Mouse (Mus musculus): ENCODE results near the gene Gamt. TPM values are rescaled to one million over a fixed set of nuclear protein-coding genes. Genes with fewer than 3 reads are reported as not detected.

The Gamt gene
- polyA plus RNA-seq, 2 experiments from 2014 or later: 0.34 TPM; not detected in 1

DNA sequence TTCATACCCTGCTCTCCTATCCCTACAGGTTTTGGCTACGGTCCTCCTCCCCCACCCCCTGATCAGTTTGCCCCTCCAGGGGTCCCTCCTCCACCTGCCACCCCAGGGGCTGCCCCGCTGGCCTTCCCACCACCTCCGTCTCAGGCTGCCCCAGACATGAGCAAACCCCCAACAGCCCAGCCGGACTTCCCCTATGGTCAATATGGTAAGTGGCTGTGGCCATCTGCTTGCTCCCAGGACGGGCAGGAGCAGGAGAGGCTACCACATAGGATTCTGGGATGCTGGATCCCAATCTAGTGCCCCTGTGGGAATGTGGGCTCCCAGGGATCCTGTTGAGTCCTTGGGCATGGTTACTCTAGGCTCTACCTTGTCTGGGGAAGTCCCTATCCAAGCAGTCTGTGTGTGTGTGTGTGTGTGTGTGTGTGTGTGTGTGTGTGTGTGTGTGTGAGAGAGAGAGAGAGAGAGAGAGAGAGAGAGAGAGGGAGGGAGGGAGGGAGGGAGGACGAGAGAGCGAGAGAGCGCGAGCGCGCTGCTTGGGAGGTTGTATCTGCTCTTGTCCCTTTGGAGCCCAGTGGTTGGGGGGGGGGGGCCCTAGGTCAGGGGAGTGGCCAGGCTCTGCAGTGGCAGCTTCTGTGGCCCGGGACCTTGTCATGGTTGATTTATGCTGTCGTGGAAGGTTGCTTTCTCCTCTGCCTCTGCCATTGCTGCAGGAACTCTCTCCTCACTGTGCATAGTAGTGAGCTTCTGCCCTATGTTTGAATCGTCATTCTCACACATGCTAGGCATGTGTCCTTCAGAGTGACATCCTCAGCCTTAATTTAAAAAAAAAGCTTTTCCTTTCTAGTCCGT, 24.6 kb upstream of the Gamt start:
- ATAC-seq: no peak

DNA sequence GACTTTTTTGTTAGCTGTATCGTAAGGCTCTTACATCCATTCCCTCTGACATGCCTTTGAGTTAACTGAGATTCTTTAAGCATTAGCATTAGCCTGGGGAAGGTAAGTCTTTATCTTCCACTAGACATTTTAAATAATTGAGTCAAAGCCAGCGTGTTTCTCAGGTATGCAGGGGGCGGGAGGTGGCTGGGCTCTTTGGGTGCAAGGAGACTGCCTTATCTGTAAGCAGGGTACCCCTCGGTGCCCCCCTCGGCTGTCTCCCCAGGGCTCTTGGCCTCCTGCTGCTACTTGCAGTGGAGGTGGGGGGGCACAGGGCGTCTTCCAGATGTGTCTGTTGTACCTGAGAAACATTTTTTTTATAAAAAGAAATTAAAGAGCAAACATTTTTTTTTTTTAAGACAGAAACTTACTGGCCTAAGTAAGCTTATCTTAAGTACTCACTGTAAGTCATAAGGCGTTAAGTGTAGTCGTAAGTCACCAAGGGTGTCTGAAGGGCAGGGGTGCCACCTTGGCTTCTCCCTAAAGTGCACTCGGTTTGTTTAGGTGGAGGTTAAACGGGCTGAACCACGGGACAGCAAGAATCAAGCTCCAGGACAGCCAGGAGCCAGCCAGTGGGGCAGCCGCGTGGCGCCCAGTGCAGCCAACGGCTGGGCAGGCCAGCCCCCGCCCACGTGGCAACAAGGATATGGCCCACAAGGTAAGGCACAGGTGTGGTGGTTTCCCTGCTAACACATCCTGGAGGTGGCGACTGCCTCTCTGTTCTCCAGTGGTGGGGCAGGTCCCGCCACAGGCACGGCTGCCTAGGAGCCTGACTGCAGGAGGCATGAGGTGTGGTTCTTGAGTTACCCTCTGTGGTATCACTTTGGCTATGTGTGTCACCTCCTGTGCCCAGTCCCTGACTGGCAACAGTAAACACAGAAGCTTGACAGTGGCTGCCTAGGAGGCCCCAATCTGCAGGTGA, 21.9 kb upstream of the Gamt start:
- ATAC-seq: no peak

DNA sequence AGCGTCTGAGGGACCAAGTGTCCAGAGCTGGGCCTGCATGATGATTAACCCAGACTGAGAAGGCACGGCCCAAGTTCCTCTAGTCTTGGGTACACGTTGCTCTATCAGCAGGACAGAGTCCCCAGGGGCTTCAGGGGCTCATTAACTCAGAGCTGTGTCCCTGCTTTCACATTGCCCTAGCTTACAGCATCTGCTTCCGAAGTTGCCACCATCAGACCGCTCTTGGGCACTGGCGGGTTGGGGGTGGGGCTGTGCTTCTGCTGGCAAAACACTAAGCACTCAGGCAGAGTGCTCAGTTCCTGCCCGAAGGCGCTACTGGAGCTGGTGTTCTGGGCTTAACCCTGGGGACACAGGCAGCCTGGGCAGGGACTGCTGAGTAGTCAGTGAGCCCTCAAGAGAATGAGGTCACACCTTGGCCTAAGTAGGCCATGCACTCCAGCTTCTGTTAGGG, 21.1 kb upstream of the Gamt start:
- ATAC-seq: no peak

DNA sequence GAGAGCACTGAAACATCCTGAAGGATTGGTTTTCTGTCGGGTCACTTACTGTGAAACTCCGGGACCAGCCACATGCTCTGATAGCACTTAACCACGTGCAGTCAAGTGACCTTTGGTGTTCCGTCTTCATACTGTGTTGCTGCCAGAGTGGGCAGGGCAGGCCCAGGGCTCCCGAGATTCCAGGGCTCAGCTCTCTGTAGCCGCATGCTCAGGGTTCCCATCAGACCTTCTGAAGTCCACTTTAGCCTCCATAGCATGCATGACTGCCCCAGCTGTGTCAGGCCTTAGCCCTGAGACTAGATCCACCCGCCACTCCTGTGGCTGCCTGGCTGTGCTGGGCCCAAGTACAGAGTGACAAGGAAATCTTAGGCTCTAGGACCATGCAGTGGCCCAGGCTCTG, 20.5 kb upstream of the Gamt start:
- no peak for ATAC-seq

DNA sequence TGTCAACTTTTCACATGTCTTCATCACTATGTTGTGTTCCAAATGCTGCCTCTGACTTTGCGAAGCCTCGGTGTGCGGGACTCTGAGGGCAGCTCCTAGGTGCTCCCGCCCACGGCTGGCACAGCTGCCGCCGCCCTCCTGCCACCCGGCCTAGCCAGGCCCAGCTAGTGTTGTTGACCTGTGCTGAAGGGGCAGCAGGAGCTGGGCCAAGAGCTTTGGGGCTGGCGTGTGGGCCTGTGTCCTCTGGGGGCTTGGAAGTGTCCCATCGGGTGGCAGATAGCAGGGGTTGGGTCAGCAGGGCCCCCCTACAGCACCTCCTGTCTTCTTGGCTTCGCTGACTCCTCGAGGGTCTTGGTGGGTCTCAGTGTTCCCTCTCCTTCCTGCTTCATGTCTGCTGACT, 18.5 kb upstream of the Gamt start:
- no peak for ATAC-seq

DNA sequence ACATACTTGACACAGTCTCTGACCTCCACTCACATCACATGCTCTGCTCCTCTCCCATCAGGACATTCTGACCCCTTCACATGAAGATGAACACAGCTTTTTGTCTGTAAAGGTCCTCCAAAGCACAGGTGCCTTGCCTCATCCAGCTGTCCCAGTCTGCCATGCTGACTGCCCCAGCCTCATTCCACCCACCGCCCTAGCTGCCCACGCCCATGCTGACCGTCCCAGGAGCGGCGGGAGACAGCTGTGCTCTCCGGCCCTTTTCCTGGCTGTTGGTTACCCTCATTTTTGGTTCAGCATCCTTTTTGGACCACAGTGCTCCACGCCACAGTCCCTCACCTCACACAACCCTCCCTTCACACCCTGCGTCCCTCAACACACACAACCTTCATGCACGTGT, 17.6 kb upstream of the Gamt start:
- ATAC-seq: no peak

DNA sequence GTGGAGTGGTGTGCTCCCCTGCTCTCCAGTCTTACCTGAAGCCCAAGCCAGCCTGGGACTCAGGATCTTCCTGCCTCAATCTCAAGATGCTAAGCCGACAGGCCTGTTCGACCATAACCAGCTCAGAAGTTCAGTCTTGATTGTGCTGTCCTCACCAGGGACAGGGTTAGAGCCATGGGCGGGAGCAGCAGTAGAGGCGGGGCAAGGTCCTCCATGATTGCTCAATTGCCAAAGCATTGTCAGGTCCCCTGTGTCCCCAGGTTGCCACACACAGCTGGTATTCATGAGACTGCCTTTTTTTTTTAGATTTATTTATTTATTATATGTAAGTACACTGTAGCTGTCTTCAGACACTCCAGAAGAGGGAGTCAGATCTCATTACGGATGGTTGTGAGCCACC, 15.4 kb upstream of the Gamt start:
- no peak for ATAC-seq

DNA sequence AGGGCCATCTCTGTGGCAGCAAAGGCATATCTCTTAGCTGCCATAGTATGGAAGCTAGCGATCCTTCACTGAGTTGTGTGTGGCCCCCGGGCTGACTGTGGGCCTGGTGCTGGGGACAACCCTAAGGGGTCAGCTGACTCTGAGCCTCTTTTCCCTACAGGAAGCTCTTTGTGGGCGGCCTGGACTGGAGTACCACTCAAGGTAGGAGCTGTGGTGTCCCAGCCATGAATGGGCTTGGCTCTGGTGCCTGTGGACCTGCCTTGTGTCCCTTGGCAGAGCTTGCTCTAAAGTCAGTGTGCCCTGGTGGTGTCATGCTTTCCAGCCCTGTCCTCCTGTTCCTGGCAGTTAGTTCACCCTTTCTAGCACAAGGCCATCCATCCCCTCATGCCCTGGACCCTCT, 13.0 kb upstream of the Gamt start:
- ATAC-seq: no peak

DNA sequence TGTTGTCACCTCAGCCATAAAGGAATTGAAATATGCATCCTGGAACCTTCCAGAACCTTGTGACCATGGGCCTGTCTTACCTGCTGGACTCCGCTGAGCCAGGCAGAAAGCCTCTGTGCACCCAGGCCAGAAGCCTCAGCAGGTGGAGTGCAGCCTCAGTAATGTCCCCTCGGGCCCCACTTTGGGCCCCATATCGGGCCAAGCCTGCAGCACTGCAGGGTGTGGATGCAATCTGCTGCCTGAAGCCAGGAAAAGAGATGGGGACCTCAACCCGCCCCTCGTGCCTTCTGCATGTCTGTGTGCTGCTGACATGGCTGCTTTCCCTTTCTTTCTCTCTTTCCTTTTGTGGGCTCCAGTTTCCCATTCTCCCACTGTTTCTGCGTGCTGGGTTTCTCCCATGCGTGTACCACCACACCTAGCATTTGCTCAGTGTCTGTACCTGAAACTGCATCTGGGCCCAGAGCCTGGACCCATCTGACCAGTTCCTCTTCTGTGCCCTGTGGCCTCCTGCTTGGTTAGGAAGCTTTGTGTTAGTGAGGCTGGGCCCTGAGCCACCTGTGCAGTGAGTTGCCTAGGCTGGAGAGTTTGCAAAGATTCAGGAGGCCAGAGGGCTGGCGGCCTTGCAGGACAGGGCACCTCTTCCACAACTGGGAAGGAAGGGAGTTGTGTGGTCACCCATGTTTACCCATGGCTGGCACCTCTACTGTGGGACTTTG, 11.2 kb upstream of the Gamt start:
- no peak for ATAC-seq

DNA sequence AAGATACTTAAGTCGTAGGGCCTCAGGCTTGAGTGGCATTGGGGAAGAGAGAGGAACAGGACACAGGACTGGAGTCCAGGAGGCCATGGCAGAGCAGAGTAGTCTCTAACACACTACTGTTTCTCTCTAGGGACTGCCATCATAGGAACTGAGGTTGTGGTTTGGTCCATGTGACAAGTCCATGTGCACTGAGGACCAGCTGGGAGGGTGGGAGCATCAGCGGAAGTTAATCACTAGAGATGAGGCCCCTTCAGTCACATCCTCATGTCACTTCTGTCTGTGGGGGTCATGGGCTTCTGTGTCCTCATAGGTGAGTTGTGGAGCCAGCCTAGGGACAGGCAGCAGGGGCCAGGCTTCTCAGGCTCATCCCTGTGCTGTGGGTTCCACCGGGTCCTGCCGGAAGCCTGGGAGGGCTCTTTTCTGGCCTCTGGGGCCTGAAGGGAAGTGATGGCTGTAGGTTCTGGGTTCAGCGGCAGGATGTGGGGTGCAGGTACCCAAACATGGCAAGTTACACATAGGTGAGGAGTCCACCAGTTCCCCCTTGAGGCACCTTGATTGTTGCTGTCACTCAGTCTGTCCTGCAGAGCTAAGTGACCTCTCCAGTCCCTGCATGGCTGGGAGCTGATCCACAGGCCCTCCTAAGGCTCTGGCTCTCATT, 10.5 kb upstream of the Gamt start:
- peak; percentile 71 for ATAC-seq

DNA sequence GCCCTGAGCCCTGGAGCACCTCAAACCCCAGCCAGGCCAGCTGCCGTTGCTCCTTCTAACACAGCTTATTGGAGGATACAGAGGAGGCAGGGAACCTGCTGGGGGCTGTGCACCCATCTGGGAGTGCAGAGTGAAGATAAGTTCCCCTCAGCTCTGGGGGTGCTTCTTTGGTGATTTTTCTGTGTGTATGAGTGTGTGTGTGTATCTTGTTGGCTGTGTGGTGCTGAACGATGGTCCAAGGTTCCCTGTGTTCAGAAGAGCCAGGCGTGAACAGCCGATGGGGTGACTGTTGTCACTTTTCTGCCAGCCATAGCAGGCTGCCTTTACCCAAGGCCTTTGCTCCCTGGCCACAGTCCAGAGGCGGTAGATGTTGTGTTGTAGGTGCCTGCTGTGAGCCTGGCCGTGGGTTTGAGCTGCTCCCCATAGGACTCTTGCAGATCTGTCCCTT, 9.9 kb upstream of the Gamt start:
- no peak for ATAC-seq

DNA sequence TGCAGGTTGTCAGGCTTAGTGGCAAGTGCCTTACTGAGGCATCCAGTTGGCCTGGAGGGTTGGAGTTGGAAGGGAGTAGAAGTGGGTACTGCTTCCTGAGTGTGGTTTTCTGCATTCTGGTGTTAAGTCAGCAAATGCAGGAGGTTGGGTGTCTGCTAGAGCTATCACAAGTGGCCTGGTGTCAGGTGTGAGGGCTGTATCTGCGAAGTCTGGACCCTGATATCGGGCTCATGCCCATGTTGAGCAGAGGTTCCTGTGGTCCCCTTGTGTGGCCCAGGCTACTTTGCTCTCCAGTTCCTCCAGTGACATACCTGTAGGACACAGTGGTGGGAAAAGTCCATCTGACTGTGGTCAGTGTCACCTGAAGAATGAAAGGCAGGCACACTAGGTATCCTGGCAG, 9.3 kb upstream of the Gamt start:
- ATAC-seq: no peak

DNA sequence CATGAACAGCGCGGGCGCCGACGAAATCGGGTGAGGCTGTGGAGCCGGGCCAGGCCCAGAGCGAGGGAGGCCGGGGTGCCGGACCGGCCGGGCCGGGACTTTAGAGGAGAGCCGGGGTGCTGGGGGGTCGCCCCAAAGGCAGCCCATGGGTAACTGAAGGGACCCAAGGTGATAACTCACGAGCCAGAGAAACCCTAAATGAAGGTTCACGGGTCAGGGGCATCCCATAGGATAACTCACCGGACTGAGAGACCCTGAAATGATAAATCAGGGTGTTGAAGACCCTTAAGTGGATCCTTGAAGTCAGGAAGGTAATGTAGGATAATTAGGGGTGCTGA, 4.3 kb upstream of the Gamt start:
- no peak for ATAC-seq

DNA sequence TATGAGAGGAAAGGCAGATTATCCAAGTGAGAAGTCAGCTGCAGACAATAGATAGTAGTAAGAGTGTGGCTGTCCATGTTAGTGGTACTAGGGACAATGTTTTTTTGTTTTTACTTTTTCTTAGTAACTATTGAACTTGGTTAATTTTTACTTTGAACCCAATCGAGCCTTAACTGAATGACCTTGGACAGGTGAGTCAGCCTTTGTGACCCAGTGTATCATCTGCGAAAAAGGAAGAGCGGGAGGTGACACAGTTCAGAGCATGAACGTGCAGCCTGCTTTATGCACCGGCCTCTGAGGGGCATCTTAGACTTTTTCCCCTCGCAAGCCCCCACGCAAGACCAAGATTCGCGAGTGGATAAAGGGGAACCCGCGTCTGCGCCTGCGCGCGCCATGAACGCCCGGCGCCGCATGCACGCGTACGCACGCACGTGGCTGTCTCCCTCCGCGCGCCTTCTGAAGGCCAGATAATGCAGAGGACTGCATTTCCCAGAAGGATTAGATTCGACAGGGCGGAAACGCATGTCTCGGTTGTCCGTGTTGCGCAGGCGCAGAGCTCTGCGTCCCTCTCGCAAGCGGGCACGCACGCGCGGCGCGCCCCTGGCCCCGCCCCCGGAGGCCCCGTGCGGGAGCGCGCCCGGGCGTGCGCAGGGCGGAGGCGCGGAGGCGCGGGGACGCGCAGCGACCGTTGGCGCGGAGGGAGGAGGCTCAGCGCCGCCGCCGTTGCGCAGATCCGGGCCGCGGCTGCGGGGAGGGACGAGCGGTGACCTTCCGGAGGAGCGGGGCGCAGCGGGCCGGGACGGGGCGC, 3.7 kb upstream of the Gamt start:
- ATAC-seq: peak; percentile 70

DNA sequence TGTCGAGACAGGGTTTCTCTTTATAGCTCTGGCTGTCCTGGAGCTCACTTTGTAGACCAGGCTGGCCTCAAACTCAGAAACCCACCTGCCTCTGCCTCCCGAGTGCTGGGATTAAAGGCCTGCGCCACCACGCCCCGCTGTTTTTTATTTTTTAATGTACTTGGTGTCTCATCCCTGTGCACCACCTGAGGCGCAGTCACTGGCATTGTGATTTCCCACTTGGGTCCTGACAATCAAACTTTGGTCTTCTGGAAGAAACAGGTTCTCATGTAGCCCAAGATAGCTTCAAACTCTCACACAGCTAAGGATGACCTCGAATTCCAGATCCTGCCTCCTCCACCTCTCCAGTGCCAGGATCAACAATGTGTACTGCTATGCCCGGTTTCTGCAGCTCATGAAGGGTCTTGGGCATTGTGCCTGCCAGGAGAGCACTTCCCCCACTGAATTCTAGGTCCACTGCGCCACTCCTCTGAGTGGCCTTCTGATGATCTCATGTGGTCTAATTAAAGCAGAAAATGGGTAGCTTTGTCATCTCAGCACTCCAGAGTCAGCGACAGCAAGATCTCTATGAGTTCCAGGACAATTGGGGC, 2.1 kb upstream of the Gamt start:
- ATAC-seq: no peak

DNA sequence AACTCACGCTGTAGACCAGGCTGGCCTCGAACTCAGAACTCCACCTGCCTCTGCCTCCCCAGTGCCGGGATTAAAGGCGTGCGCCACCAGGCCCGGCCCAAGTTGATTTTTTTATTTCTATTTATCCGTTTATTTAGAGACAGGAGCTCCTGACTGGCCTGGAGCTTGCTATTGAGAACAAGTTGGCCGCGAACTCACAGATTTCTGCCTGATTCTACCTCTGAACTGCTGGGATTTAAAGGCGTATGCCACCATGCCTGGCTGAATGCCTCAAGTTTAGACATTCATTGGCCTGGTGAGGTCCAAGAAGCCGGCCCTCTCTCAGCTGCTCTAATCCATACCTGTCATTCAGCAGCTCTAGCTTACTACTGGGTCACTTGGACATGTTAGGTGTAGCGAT, 1.4 kb upstream of the Gamt start:
- ATAC-seq: no peak

DNA sequence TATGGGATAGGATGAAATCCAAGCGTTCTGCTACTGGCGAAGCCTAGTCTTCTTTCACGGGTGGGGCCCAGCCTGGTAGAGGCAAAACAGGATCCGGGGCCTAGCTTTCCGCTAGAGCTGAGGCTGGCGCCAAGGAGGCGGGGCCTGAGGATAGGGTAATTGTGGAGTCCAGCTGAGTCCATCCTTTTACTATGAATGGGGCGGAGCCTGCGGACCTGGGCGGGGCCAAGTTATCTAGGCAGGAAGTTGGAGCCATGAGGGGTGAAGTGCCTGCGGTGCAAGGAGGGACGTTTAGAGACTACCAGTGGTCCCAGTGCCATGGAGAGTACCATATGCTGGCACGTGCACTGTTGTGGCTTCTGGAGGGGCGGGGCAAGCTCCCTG, 765 bp upstream of the Gamt start:
- peak; percentile 37 for ATAC-seq

DNA sequence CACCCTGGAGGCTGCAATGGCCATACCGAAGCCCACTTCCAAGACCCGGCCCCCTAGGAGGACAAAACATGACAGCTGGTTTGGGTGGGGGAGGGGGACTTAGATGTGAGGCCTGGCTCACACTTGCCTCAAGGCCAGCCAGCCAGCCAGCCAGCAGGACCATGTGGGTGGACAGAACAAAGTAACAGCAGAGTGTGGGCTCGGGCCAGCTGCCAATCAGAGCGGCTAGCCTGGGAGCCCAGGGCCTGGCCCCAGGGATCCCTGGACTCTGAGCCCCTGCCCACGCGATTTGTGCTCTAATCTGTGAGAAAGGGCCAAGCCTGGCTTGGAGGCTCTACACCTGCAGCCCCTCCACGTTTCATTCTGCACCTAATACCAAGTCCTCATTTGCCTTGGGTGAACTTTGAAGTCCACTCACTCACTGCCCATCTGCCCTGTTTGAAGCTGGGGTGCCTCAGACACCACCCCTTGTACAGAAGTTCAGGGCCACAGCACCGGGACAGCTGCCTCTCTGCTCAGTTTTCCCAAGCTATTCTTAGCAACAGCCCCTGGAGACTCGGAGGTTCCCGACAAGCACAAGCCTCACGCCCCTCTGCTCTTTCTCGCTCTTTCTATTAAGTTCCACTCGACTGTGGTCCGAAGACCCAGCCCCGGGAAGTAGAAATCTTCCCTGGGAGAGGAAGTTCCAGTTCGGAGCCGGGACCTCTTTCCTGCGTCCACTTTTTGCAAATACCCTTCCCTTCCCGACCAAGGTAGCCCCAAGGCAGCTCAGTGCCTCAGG, 761 bp downstream of the Gamt start:
- ATAC-seq: no peak

DNA sequence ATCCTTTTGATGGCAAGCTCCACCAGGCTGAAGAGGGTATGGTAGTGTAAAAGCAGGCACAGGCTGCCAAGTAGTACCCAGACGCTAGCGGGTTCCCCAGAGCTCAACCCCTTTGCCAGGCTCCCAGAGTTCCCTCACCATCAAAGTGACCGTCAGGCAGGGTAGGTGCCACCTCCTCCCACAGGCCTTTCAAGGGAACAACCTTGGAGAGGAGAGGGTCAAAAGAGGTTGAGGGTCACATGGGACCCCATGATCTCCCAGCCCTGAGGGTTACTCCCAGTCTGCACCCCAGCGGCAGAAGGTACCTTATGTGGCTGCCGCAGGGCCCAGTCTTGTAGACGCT, 1.4 kb downstream of the Gamt start:
- no peak for ATAC-seq

DNA sequence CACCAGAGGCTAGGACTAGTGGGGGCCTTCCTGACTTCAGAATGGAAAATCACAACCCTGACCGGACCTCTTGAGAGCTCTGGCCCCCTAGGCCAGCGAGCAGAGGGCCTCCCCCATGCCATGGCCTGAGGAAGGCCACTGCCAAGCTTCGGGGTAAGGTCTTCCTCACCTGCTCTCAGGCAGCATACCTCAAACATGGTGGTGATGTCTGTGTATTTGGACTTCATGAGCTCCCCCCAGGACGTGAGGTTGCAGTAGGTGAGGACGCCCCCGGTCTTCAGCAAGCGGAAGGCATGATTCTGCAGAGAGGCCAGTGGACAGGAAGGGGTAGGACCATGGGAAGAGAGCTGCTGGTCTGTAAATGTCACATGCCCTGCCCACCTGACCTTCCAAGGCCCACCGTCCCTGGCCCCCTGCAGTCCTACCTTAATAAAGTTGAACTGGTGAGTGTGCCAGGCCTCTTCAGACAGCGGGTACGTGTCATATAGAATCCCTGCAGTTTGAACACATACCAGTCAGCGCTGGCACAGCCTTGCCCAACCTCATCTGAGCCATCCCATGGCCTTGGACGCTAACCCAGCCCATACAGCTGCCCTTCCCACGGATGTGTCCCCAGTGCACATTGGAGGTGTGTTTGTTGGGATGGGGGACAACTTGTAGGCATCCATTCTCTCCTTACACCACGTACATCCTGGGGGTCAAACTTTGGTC, 1.9 kb downstream of the Gamt start:
- ATAC-seq: no peak

Measured in activated CD4-positive, CD25-positive, alpha-beta regulatory T cell, adult 4 months (primary cell).